Comparison of ENCODE assay signal across 8 mouse cellular contexts in genomic region chr17:27702518-27702917, GRCm38 (mm10). TPM values are rescaled to one million over a fixed set of nuclear protein-coding genes. Genes with fewer than 3 reads are reported as not detected.
DNase-seq lines count a peak whose midpoint lies in the region; ATAC-seq and TF ChIP-seq lines count a peak whose summit lies in the region.

No protein-coding gene starts in this region.

- no peaks in the 10 kb centered on the region for H3K36me3 ChIP-seq in embryonic facial prominence, embryonic 10.5 days (replicated peaks)
- no peaks in the 10 kb centered on the region for H3K36me3 ChIP-seq in limb, embryonic 11.5 days (ENCODE audit: control insufficient read depth, insufficient read depth, low read length)
- no peaks in the 10 kb centered on the region for H3K36me3 ChIP-seq in midbrain, embryonic 11.5 days (ENCODE audit: control insufficient read depth, insufficient read depth, low read length)
- no peaks in the 10 kb centered on the region for H3K36me3 ChIP-seq in testis, adult 2 months (ENCODE audit: control insufficient read depth, insufficient read depth, low read length)

- H3K27ac ChIP-seq in embryonic facial prominence, embryonic 10.5 days (replicated peaks) = no peak overlapping the region; the same call in 1 of the 2 replicates
- no peak overlapping the region for H3K27ac ChIP-seq in limb, embryonic 11.5 days (replicated peaks; ENCODE audit: low read depth, low read length)
- H3K27ac ChIP-seq in midbrain, embryonic 11.5 days (ENCODE audit: low read depth, low read length) = no peak overlapping the region
- H3K27ac ChIP-seq in testis, adult 2 months (ENCODE audit: control insufficient read depth, insufficient read depth, low read depth, low read length) = no peak overlapping the region

- WGBS in embryonic facial prominence, embryonic 10.5 days = under 1% methylated on average over 34 of the region's 34 CpGs
- 1% methylated on average over 32 of the region's 34 CpGs for WGBS in limb, embryonic 11.5 days
- WGBS in midbrain, embryonic 11.5 days = 2% methylated on average over 34 of the region's 34 CpGs

- no peak overlapping the region for H3K9ac ChIP-seq in limb, embryonic 11.5 days (ENCODE audit: low read length)
- H3K9ac ChIP-seq in midbrain, embryonic 11.5 days (ENCODE audit: low read length) = peak overlapping the region; percentile 53; the same call in 1 of the 2 replicates

- H3K4me3 ChIP-seq in embryonic facial prominence, embryonic 10.5 days = peak overlapping the region; percentile 51
- 0 out of 2 replicates have a peak overlapping the region, but pooled peaks have one; percentile 5 for H3K4me3 ChIP-seq in limb, embryonic 11.5 days (ENCODE audit: low read depth, low read length)
- H3K4me3 ChIP-seq in midbrain, embryonic 11.5 days (ENCODE audit: low read depth, low read length) = peak overlapping the region; percentile 19
- H3K4me3 ChIP-seq in testis, adult 2 months (ENCODE audit: control insufficient read depth, low read depth, low read length) = peak overlapping the region; percentile 72

- intact Hi-C loops in heart, postnatal 14 days (cut with DNase I) = no loop called here

- H3K4me2 ChIP-seq in limb, embryonic 11.5 days (ENCODE audit: low read depth, severe bottlenecking) = peak overlapping the region; percentile 45
- peak overlapping the region; percentile 50 for H3K4me2 ChIP-seq in midbrain, embryonic 11.5 days

- no peak for TF ChIP-seq POLR2A in testis, adult 2 months (IDR thresholded peaks at IDR 0.05; ENCODE audit: control insufficient read depth, low read depth, low read length)

- H3K9me3 ChIP-seq in embryonic facial prominence, embryonic 10.5 days = peaks cover 13% of the 10 kb centered on the region
- H3K9me3 ChIP-seq in limb, embryonic 11.5 days (ENCODE audit: control insufficient read depth, low read length) = no peaks in the 10 kb centered on the region
- H3K9me3 ChIP-seq in midbrain, embryonic 11.5 days (ENCODE audit: control insufficient read depth, low read length) = no peaks in the 10 kb centered on the region

- peak; percentile 69 to 70 for DNase-seq in B cell, adult 2 months
- peak; percentile 24 for DNase-seq in NIH3T3 (ENCODE audit: low read depth)
- peak; percentile 87 for DNase-seq in embryonic facial prominence, embryonic 10.5 days (ENCODE audit: low spot score)
- DNase-seq in heart, postnatal 14 days = peak; percentile 49 to 70
- peak; percentile 82 for DNase-seq in limb, embryonic 11.5 days (ENCODE audit: low spot score)
- peak; percentile 97 for DNase-seq in midbrain, embryonic 11.5 days (ENCODE audit: low spot score, missing footprints)
- no peak for DNase-seq in layer of hippocampus, adult 9-11 months

- no peak for ATAC-seq in limb, embryonic 11.5 days (ENCODE audit: insufficient number of reproducible peaks, low FRiP score, low TSS enrichment, low read depth)
- peak; percentile 67; the same call in 1 of the 2 replicates for ATAC-seq in midbrain, embryonic 11.5 days (ENCODE audit: low FRiP score)

- peaks cover 54% of the 10 kb centered on the region for H3K27me3 ChIP-seq in embryonic facial prominence, embryonic 10.5 days (replicated peaks; ENCODE audit: low read depth, poor library complexity, severe bottlenecking)
- H3K27me3 ChIP-seq in limb, embryonic 11.5 days (ENCODE audit: control insufficient read depth, insufficient read depth, low read length) = 0 out of 2 replicates have a peak, but pooled peaks cover 7% of the 10 kb centered on the region
- peaks cover 15% of the 10 kb centered on the region for H3K27me3 ChIP-seq in midbrain, embryonic 11.5 days (ENCODE audit: control insufficient read depth, insufficient read depth, low read length)
- H3K27me3 ChIP-seq in testis, adult 2 months (ENCODE audit: control insufficient read depth, insufficient read depth, low read length) = no peaks in the 10 kb centered on the region

- TF ChIP-seq CTCF in testis, adult 2 months (IDR thresholded peaks at IDR 0.05; ENCODE audit: control insufficient read depth, insufficient read depth, insufficient replicate concordance, low read depth, low read length) = peak; percentile 90

- H3K4me1 ChIP-seq in embryonic facial prominence, embryonic 10.5 days = peaks cover 27% of the 10 kb centered on the region
- H3K4me1 ChIP-seq in limb, embryonic 11.5 days (ENCODE audit: control insufficient read depth, insufficient read depth, low read length) = no peaks in the 10 kb centered on the region
- 0 out of 2 replicates have a peak, but pooled peaks cover 4% of the 10 kb centered on the region for H3K4me1 ChIP-seq in midbrain, embryonic 11.5 days (ENCODE audit: control insufficient read depth, insufficient read depth, low read length)
- H3K4me1 ChIP-seq in testis, adult 2 months (ENCODE audit: control insufficient read depth, insufficient read depth, low read length) = peaks cover 15% of the 10 kb centered on the region

RNA-seq across cellular contexts. Expression of gene Spdef, which starts 26.2 kb away (rescaled TPM):
- polyA plus RNA-seq in embryonic facial prominence, embryonic 10.5 days (2016; fragmentation: Nextera tagmentation; extraction: Ambion mirVana) = 0.15 and 0.43 TPM in 2 replicates
- not detected for total RNA-seq in heart, postnatal 14 days (2021)
- 0.24 and 0.27 TPM in 2 replicates for polyA plus RNA-seq in limb, embryonic 11.5 days (2014; fragmentation: Nextera tagmentation; extraction: Ambion mirVana)
- polyA plus RNA-seq in midbrain, embryonic 11.5 days (2014; fragmentation: Nextera tagmentation; extraction: Ambion mirVana) = 0.25 TPM in 1 of 2 replicates, not detected in the other
- 4.8 and 4.9 TPM in 2 replicates for polyA plus RNA-seq in testis, adult 2 months (2012; rRNA removed)

RNA-seq across cellular contexts. Expression of gene Pacsin1, which starts 47.2 kb away (rescaled TPM):
- 5.2 and 6.9 TPM in 2 replicates for polyA plus RNA-seq in embryonic facial prominence, embryonic 10.5 days (2016; fragmentation: Nextera tagmentation; extraction: Ambion mirVana)
- total RNA-seq in heart, postnatal 14 days (2021) = under 1 TPM; 0.27 to 0.48 TPM
- polyA plus RNA-seq in limb, embryonic 11.5 days (2014; fragmentation: Nextera tagmentation; extraction: Ambion mirVana) = 5.6 and 6.5 TPM in 2 replicates
- polyA plus RNA-seq in midbrain, embryonic 11.5 days (2014; fragmentation: Nextera tagmentation; extraction: Ambion mirVana) = 3.1 and 4.5 TPM in 2 replicates
- 9.6 and 10.4 TPM in 2 replicates for polyA plus RNA-seq in testis, adult 2 months (2012; rRNA removed)

Comparison
In these comparisons a context has a peak if more than half of its experiments do, and no peak if none do; other contexts are left out.
1. H3K4me3 ChIP-seq: peak in every context shown above with its lines; median percentile 72 in testis, adult 2 months; 51 in embryonic facial prominence, embryonic 10.5 days; 19 in midbrain, embryonic 11.5 days; 5 in limb, embryonic 11.5 days.